Mouse (Mus musculus): ENCODE measurements around the gene Hoxb8. TPM values are rescaled to one million over a fixed set of nuclear protein-coding genes. Genes with fewer than 3 reads are reported as not detected.
A peak's percentile ranks its signal among the peaks of the same experiment; 100 is the strongest.

The Hoxb8 gene
- polyA plus RNA-seq, 1 experiment from 2014 or later, result 0.17 TPM

GRCm38 (mm10) chr11:96326705-96327104 is 45.0 kb downstream of the Hoxb8 start:
- Histone ChIP-seq H3K4me2 (replicated peaks) (no peak overlapping the region), H3K27ac (no peak overlapping the region), H3K36me3 (no peaks in the 10 kb centered on the region), H3K9ac (no peak overlapping the region), H3K27me3 (peaks cover 100% of the 10 kb centered on the region), H3K4me1 (no peaks in the 10 kb centered on the region), H3K9me3 (no peaks in the 10 kb centered on the region), H3K4me3 (no peak overlapping the region)
- 7% methylated on average over 12 of the region's 12 CpGs for WGBS
- no peak for ATAC-seq (ENCODE audit: low FRiP score, low read depth)

GRCm38 (mm10) chr11:96327122-96327521 is 45.4 kb downstream of the Hoxb8 start:
- ATAC-seq (ENCODE audit: low FRiP score, low read depth), result no peak
- peaks cover 100% of the 10 kb centered on the region for H3K27me3 ChIP-seq
- no peak overlapping the region for H3K9ac ChIP-seq
- no peak overlapping the region for H3K27ac ChIP-seq
- H3K4me3 ChIP-seq, result no peak overlapping the region
- 17% methylated on average over 7 of the region's 7 CpGs for WGBS
- H3K4me1 ChIP-seq, result no peaks in the 10 kb centered on the region; the same call in 1 of the 2 replicates
- H3K4me2 ChIP-seq (replicated peaks), result no peak overlapping the region
- H3K9me3 ChIP-seq, result no peaks in the 10 kb centered on the region
- no peaks in the 10 kb centered on the region for H3K36me3 ChIP-seq

- H3K36me3 ChIP-seq, result no peaks in the 10 kb centered on the region
- H3K9me3 ChIP-seq, result no peaks in the 10 kb centered on the region
- H3K9ac ChIP-seq, result no peak overlapping the region
- H3K4me3 ChIP-seq, result no peak overlapping the region
- H3K4me1 ChIP-seq, result peaks cover 5% of the 10 kb centered on the region
- no peak overlapping the region for H3K27ac ChIP-seq
- WGBS, result 12% methylated on average over 5 of the region's 5 CpGs
- ATAC-seq (ENCODE audit: low FRiP score, low read depth), result no peak
- H3K4me2 ChIP-seq (replicated peaks), result no peak overlapping the region
- H3K27me3 ChIP-seq, result peaks cover 100% of the 10 kb centered on the region
Observed at GRCm38 (mm10) chr11:96327750-96328149, 46.0 kb downstream of the Hoxb8 start.

- Histone ChIP-seq H3K9me3 (no peaks in the 10 kb centered on the region), H3K4me3 (no peak overlapping the region), H3K36me3 (no peaks in the 10 kb centered on the region), H3K27me3 (peaks cover 100% of the 10 kb centered on the region), H3K27ac (no peak overlapping the region), H3K9ac (no peak overlapping the region), H3K4me1 (peaks cover 10% of the 10 kb centered on the region), H3K4me2 (replicated peaks) (no peak overlapping the region)
- 9% methylated on average over 8 of the region's 8 CpGs for WGBS
- no peak for ATAC-seq (ENCODE audit: low FRiP score, low read depth)
Observed at GRCm38 (mm10) chr11:96328605-96329004, 46.9 kb downstream of the Hoxb8 start.

- Histone ChIP-seq H3K36me3 (no peaks in the 10 kb centered on the region), H3K4me3 (no peak overlapping the region), H3K27ac (no peak overlapping the region), H3K9me3 (no peaks in the 10 kb centered on the region), H3K9ac (no peak overlapping the region), H3K4me2 (replicated peaks) (peak overlapping the region; percentile 53), H3K27me3 (peaks cover 100% of the 10 kb centered on the region), H3K4me1 (peaks cover 10% of the 10 kb centered on the region)
- WGBS, result 3% methylated on average over 8 of the region's 8 CpGs
- no peak for ATAC-seq (ENCODE audit: low FRiP score, low read depth)
Observed at GRCm38 (mm10) chr11:96332105-96332504, 50.4 kb downstream of the Hoxb8 start.

- 2% methylated on average over 35 of the region's 35 CpGs for WGBS
- ATAC-seq (ENCODE audit: low FRiP score, low read depth), result no peak
Observed at GRCm38 (mm10) chr11:96332618-96333032, 50.9 kb downstream of the Hoxb8 start.

GRCm38 (mm10) chr11:96333241-96334001 is 51.7 kb downstream of the Hoxb8 start:
- H3K4me1 ChIP-seq, result peaks cover 10% of the 10 kb centered on the region
- WGBS, result 7% methylated on average over 17 of the region's 17 CpGs
- H3K36me3 ChIP-seq, result no peaks in the 10 kb centered on the region
- H3K9me3 ChIP-seq, result no peaks in the 10 kb centered on the region
- H3K9ac ChIP-seq, result no peak overlapping the region
- H3K27ac ChIP-seq, result peak overlapping the region; percentile 1; the same call in 1 of the 2 replicates
- H3K4me2 ChIP-seq (replicated peaks), result peak overlapping the region; percentile 53
- peak overlapping the region; percentile 32 for H3K4me3 ChIP-seq
- peaks cover 100% of the 10 kb centered on the region for H3K27me3 ChIP-seq
- ATAC-seq (ENCODE audit: low FRiP score, low read depth), result no peak

More at GRCm38 (mm10) chr11:96332618-96333032, 50.9 kb downstream of the Hoxb8 start:
- Histone ChIP-seq H3K4me1 (peaks cover 10% of the 10 kb centered on the region), H3K27me3 (peaks cover 100% of the 10 kb centered on the region), H3K9me3 (no peaks in the 10 kb centered on the region), H3K27ac (no peak overlapping the region), H3K36me3 (no peaks in the 10 kb centered on the region), H3K9ac (peak overlapping the region; percentile 54; the same call in 1 of the 2 replicates), H3K4me3 (peak overlapping the region; percentile 32), H3K4me2 (replicated peaks) (peak overlapping the region; percentile 53)

- no peak overlapping the region for H3K4me2 ChIP-seq (replicated peaks)
- peaks cover 10% of the 10 kb centered on the region for H3K4me1 ChIP-seq
- 5% methylated on average over 2 of the region's 2 CpGs for WGBS
- H3K27me3 ChIP-seq, result peaks cover 100% of the 10 kb centered on the region
- no peak overlapping the region for H3K9ac ChIP-seq
- H3K27ac ChIP-seq, result no peak overlapping the region
- H3K9me3 ChIP-seq, result no peaks in the 10 kb centered on the region
- no peak for ATAC-seq (ENCODE audit: low FRiP score, low read depth)
- H3K36me3 ChIP-seq, result no peaks in the 10 kb centered on the region
- no peak overlapping the region for H3K4me3 ChIP-seq
Observed at GRCm38 (mm10) chr11:96334002-96334364, 52.3 kb downstream of the Hoxb8 start.

MicroRNAs encoded within 50 kb of the gene (microRNA counts, 519-probe panel; counts per million panel counts)
- microRNA mmu-miR-10a (3,507 counts per million, percentile 63 among the panel's probes with 10 or more counts), microRNA mmu-miR-196a (4,265 counts per million, percentile 82 among the panel's probes with 10 or more counts)

Small RNAs within 50 kb of the gene (microRNA-seq; reads per million reads assigned to microRNA genes)
- gene Mir10a (5,800 reads per million, percentile 91 among the genes with 10 or more reads in this experiment), gene Mir196a-1 (21.8 reads per million, percentile 36 among the genes with 10 or more reads in this experiment)

Other genes starting within 250 kb of the Hoxb8 start
- 95.0 and 98.4 TPM in 2 replicates for gene Snf8, start 247.0 kb upstream of the Hoxb8 start, polyA plus RNA-seq (2015; fragmentation: Nextera tagmentation; extraction: Ambion mirVana)
- gene Ube2z, start 216.5 kb upstream of the Hoxb8 start, polyA plus RNA-seq (2015; fragmentation: Nextera tagmentation; extraction: Ambion mirVana), result 39.2 and 41.4 TPM in 2 replicates
- gene Atp5g1, start 206.2 kb upstream of the Hoxb8 start, polyA plus RNA-seq (2015; fragmentation: Nextera tagmentation; extraction: Ambion mirVana), result 424 and 500 TPM in 2 replicates
- not detected in 2 replicates for gene Calcoco2, start 169.9 kb upstream of the Hoxb8 start, polyA plus RNA-seq (2015; fragmentation: Nextera tagmentation; extraction: Ambion mirVana)
- not detected in 2 replicates for gene Ttll6, start 148.1 kb upstream of the Hoxb8 start, polyA plus RNA-seq (2015; fragmentation: Nextera tagmentation; extraction: Ambion mirVana)
- not detected in 2 replicates for gene Hoxb13, start 87.6 kb upstream of the Hoxb8 start, polyA plus RNA-seq (2015; fragmentation: Nextera tagmentation; extraction: Ambion mirVana)
- gene Hoxb9, start 10.4 kb upstream of the Hoxb8 start, polyA plus RNA-seq (2015; fragmentation: Nextera tagmentation; extraction: Ambion mirVana), result 1.1 and 1.3 TPM in 2 replicates
- 2.0 and 2.2 TPM in 2 replicates for gene Hoxb7, start 4.7 kb downstream of the Hoxb8 start, polyA plus RNA-seq (2015; fragmentation: Nextera tagmentation; extraction: Ambion mirVana)
- 0.59 and 1.4 TPM in 2 replicates for gene Hoxb6, start 10.6 kb downstream of the Hoxb8 start, polyA plus RNA-seq (2015; fragmentation: Nextera tagmentation; extraction: Ambion mirVana)
- gene Hoxb5, start 21.4 kb downstream of the Hoxb8 start, polyA plus RNA-seq (2015; fragmentation: Nextera tagmentation; extraction: Ambion mirVana), result 0.97 and 1.5 TPM in 2 replicates
- gene Hoxb4, start 36.4 kb downstream of the Hoxb8 start, polyA plus RNA-seq (2015; fragmentation: Nextera tagmentation; extraction: Ambion mirVana), result 0.36 and 0.50 TPM in 2 replicates
- 0.17 and 0.55 TPM in 2 replicates for gene Hoxb3, start 41.4 kb downstream of the Hoxb8 start, polyA plus RNA-seq (2015; fragmentation: Nextera tagmentation; extraction: Ambion mirVana)
- 3.9 and 4.8 TPM in 2 replicates for gene Hoxb2, start 68.6 kb downstream of the Hoxb8 start, polyA plus RNA-seq (2015; fragmentation: Nextera tagmentation; extraction: Ambion mirVana)
- 0.13 TPM in 1 of 2 replicates, not detected in the other for gene Hoxb1, start 83.8 kb downstream of the Hoxb8 start, polyA plus RNA-seq (2015; fragmentation: Nextera tagmentation; extraction: Ambion mirVana)
- gene Skap1, start 182.7 kb downstream of the Hoxb8 start, polyA plus RNA-seq (2015; fragmentation: Nextera tagmentation; extraction: Ambion mirVana), result 0.61 and 0.72 TPM in 2 replicates

All from limb, embryonic 13.5 days (tissue).